Mouse (Mus musculus) liver, embryonic 11.5 days (tissue): ENCODE data around the gene Nfe2l1. TPM values are rescaled to one million over a fixed set of nuclear protein-coding genes. Genes with fewer than 3 reads are reported as not detected.
A peak's percentile ranks its signal among the peaks of the same experiment; 100 is the strongest.

Experiments
- ATAC-seq: fragments of 200-750 bp; cut with Nextera tagmentation; replicated peaks from 2 replicates; pipeline ENCODE4 v1.8.0; 2017; ENCODE audit warnings: moderate number of reproducible peaks, mild to moderate bottlenecking, moderate TSS enrichment, moderate library complexity; ENCODE audit not compliant: low FRiP score
- DNase-seq: peaks from one replicate; pipeline ENCODE4 v3.0.0-alpha.2; 2017; ENCODE audit warnings: low spot score
- H3K27ac ChIP-seq: fragments of 300-500 bp; sonication (generic); 2 replicates; pipeline ENCODE4 v1.5.1; 2014; ENCODE audit warnings: mild to moderate bottlenecking, low read depth, low read length, control low read depth
- H3K27me3 ChIP-seq: fragments of 300-500 bp; sonication (generic); replicated peaks from 2 replicates; pipeline ENCODE4 v1.6.1; 2014; ENCODE audit warnings: low read length, mixed read lengths; ENCODE audit not compliant: control insufficient read depth, insufficient read depth
- H3K36me3 ChIP-seq: fragments of 300-500 bp; sonication (generic); 2 replicates; pipeline ENCODE4 v1.6.1; 2014; ENCODE audit warnings: mild to moderate bottlenecking, low read length, moderate library complexity, mixed read lengths; ENCODE audit not compliant: control insufficient read depth, insufficient read depth
- H3K4me1 ChIP-seq: fragments of 300-500 bp; sonication (generic); replicated peaks from 2 replicates; pipeline ENCODE4 v1.6.1; 2014; ENCODE audit warnings: low read length, mixed read lengths; ENCODE audit not compliant: control insufficient read depth, insufficient read depth
- H3K4me2 ChIP-seq: fragments of 300-500 bp; sonication (generic); 2 replicates; pipeline ENCODE4 v1.6.1; 2014; ENCODE audit warnings: mild to moderate bottlenecking, control low read depth, moderate library complexity
- H3K4me3 ChIP-seq: fragments of 300-500 bp; sonication (generic); 2 replicates; pipeline ENCODE4 v1.5.1; 2014; ENCODE audit warnings: low read depth, low read length, control low read depth
- H3K9ac ChIP-seq: fragments of 300-500 bp; sonication (generic); 2 replicates; pipeline ENCODE4 v1.6.1; 2014; ENCODE audit warnings: low read depth, low read length, control low read depth
- H3K9me3 ChIP-seq: fragments of 300-500 bp; sonication (generic); 2 replicates; pipeline ENCODE4 v1.6.1; 2016; ENCODE audit warnings: low read length, inconsistent platforms, mixed read lengths; ENCODE audit not compliant: control insufficient read depth
- WGBS: fragments of 180-500 bp; shearing (Covaris S2); extraction: QIAGEN DNeasy Blood & Tissue Kit; methylation state at CpG from one replicate; pipeline ENCODE4 v1.1.7; 2014; 5-methylcytosine and 5-hydroxymethylcytosine counted together
- polyA plus RNA-seq: library from polyadenylated mRNA; unstranded; fragments of >200 nt; fragmentation: Nextera tagmentation; extraction: Ambion mirVana; gene quantifications from 2 replicates; pipeline ENCODE4 v1.2.1, GENCODE M21; 2014

Gene Nfe2l1
- polyA plus RNA-seq, 1 experiment from 2014 or later: 27.6 TPM

DNA sequence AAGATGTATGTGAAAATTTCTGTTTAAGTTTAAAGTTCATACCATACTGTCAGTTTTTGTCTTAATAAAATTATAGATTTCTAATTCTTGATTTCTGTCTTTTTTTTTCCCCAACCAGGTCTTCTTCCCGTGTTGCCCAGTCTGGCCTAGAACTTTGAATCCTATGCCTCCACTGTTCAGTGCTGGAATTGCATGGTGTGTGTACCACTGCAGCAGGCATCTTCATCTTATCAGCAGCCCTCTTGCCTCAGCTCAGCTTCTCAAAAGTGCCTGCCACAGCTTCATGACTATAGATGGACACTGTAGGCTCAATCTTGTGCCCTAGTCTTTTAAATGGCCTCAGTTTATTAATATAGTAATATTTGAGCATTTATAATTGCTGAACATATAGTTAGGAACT is 21.7 kb downstream of the Nfe2l1 start:
- H3K27ac ChIP-seq: no peak overlapping the region
- no peak for DNase-seq

DNA sequence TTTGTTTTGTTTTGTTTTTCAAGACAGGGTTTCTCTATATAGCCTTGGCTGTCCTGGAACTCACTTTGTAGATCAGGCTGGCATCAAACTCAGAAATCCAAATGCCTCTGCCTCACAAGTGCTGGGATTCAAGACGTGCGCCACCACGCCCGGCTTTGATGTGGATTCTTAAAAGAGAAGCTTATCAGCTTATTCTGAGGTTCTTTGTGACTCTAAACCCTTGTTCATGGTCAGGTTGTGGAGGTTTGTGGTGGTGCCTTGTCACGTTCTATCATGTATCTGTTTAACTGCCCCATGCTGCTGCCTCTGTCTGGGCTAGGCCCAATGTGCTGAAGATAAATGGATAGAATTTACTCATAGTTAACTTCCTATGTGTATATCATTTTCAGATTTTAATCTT is 24.2 kb downstream of the Nfe2l1 start:
- H3K36me3 ChIP-seq: peaks cover 51% of the 10 kb centered on the region
- no peak for DNase-seq
- 89% methylated on average over 5 of the region's 5 CpGs for WGBS

More for the DNA sequence above, 21.7 kb downstream of the Nfe2l1 start:
- WGBS: 35% methylated on average over 1 of the region's 1 CpGs
- no peak overlapping the region for H3K9ac ChIP-seq
- no peaks in the 10 kb centered on the region for H3K9me3 ChIP-seq
- H3K4me2 ChIP-seq: no peak overlapping the region
- peaks cover 38% of the 10 kb centered on the region for H3K36me3 ChIP-seq
- no peaks in the 10 kb centered on the region for H3K27me3 ChIP-seq
- no peaks in the 10 kb centered on the region for H3K4me1 ChIP-seq
- no peak; the same call in 1 of the 2 replicates for ATAC-seq
- H3K4me3 ChIP-seq: no peak overlapping the region

DNA sequence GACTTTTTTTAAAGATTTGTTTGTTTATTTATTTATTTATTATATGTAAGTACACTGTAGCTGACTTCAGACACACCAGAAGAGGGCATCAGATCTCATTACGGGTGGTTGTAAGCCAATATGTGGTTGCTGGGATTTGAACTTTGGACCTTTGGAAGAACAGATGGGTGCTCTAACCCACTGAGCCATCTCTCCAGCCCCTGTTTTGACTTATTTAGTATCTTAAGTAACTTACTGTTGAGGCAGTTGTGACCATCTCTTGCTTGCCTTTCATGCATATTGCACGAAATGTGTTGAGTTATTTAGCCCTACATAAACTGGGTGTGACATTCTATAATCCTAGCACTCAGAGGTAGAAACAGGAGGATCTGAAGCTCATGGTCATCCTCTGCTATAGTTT is 30.3 kb downstream of the Nfe2l1 start:
- Histone ChIP-seq H3K27ac (no peak overlapping the region), H3K4me3 (no peak overlapping the region), H3K36me3 (peaks cover 26% of the 10 kb centered on the region), H3K4me2 (no peak overlapping the region), H3K9me3 (no peaks in the 10 kb centered on the region), H3K27me3 (no peaks in the 10 kb centered on the region), H3K4me1 (no peaks in the 10 kb centered on the region), H3K9ac (no peak overlapping the region)
- ATAC-seq: no peak
- WGBS: 89% methylated on average over 2 of the region's 2 CpGs
- no peak for DNase-seq

More for the DNA sequence above, 24.2 kb downstream of the Nfe2l1 start:
- no peak overlapping the region for H3K4me3 ChIP-seq
- no peaks in the 10 kb centered on the region for H3K27me3 ChIP-seq
- no peak for ATAC-seq
- H3K9ac ChIP-seq: no peak overlapping the region
- H3K27ac ChIP-seq: no peak overlapping the region
- H3K9me3 ChIP-seq: no peaks in the 10 kb centered on the region
- H3K4me2 ChIP-seq: no peak overlapping the region
- no peaks in the 10 kb centered on the region for H3K4me1 ChIP-seq

DNA sequence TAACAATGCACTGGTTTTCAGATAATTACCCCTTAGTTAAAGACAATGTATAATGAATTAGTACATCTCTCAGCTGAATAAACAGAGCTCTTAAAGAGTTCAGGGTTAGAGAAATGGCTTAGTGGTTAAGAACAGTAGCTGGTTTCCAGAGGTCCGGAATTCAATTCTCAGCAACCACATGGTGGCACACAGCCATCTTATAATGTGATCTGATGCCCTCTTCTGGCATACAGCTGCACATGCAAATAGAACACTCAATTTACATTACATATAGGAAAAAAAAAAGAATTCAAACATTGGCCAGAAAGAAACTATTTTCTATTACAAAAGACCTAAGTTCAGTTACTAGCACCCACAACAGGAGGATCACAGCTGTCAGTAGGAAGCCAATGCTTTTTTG is 33.2 kb downstream of the Nfe2l1 start:
- H3K4me2 ChIP-seq: no peak overlapping the region
- no peaks in the 10 kb centered on the region for H3K27me3 ChIP-seq
- no peak overlapping the region for H3K4me3 ChIP-seq
- WGBS: 78% methylated on average over 1 of the region's 1 CpGs
- H3K9ac ChIP-seq: no peak overlapping the region
- peaks cover 4% of the 10 kb centered on the region; the same call in 1 of the 2 replicates for H3K4me1 ChIP-seq
- peaks cover 11% of the 10 kb centered on the region; the same call in 1 of the 2 replicates for H3K36me3 ChIP-seq
- H3K27ac ChIP-seq: no peak overlapping the region
- H3K9me3 ChIP-seq: no peaks in the 10 kb centered on the region
- no peak for DNase-seq
- no peak for ATAC-seq

DNA sequence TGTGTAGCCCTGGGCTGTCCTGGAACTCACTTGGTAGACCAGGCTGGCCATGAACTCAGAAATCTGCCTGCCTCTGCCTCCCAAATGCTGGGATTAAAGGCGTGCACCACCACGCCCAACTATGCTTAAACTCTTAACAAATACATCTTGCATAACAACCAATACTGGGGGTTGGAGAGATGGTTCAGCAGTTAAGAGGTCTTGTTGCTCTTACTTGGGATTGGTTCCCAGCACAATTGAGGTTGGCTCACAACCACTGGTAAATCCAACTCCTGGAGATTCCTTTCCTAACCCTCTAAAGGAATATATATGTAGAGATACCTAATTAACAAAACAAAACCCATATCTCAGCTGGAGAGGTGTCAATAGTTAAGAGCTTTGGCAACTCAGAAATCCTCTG is 33.7 kb downstream of the Nfe2l1 start:
- Histone ChIP-seq H3K9ac (no peak overlapping the region), H3K9me3 (no peaks in the 10 kb centered on the region), H3K27ac (no peak overlapping the region), H3K36me3 (peaks cover 9% of the 10 kb centered on the region; the same call in 1 of the 2 replicates), H3K4me3 (no peak overlapping the region), H3K4me2 (no peak overlapping the region), H3K27me3 (no peaks in the 10 kb centered on the region), H3K4me1 (peaks cover 5% of the 10 kb centered on the region; the same call in 1 of the 2 replicates)
- ATAC-seq: no peak
- WGBS: 92% methylated on average over 2 of the region's 2 CpGs
- no peak for DNase-seq

DNA sequence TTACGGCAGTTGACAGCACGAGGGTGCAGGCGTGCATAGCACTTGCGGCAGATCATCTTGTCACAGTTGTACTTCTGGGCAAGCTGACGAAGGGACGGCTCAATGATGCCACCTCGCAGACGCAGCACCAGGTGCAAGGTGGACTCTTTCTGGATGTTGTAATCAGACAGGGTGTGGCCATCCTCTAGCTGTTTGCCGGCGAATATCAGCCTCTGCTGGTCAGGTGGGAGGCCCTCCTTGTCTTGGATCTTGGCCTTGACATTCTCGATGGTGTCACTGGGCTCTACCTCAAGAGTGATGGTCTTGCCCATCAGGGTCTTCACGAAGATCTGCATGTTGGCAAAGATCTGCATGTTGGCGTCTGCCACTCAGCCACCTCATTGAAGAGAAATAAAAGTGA is 34.3 kb downstream of the Nfe2l1 start:
- H3K27me3 ChIP-seq: no peaks in the 10 kb centered on the region
- DNase-seq (no peak), ATAC-seq (no peak)
- peaks cover 11% of the 10 kb centered on the region for H3K4me1 ChIP-seq
- H3K4me2 ChIP-seq: no peak overlapping the region
- no peaks in the 10 kb centered on the region for H3K9me3 ChIP-seq
- peaks cover 9% of the 10 kb centered on the region; the same call in 1 of the 2 replicates for H3K36me3 ChIP-seq
- H3K9ac ChIP-seq: no peak overlapping the region
- H3K27ac ChIP-seq: no peak overlapping the region
- no peak overlapping the region for H3K4me3 ChIP-seq
- 86% methylated on average over 13 of the region's 13 CpGs for whole genome bisulfite sequencing

DNA sequence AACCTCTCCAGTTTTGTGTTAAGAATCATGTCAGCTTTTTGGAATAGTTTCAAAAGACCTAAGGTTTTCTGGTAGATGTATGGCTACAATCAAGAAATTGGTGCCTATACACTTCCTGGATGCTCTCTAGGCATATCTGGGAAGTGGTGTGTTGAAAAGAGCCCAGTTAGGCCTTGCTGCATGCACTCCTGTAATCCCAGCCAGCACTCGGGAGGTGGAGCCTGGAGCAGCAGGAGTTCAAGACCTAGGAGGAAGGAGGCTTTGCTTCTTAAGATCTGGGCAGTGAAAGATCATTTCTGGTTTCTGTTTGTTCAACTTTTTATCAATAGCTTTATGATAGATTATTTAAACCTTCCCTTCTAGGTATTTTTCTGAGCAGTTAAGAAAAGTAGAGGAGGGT is 39.1 kb downstream of the Nfe2l1 start:
- peaks cover 15% of the 10 kb centered on the region for H3K4me1 ChIP-seq
- ATAC-seq (no peak), DNase-seq (no peak)
- H3K9ac ChIP-seq: no peak overlapping the region; the same call in 1 of the 2 replicates
- peak overlapping the region; percentile 75 for H3K4me3 ChIP-seq
- H3K27me3 ChIP-seq: no peaks in the 10 kb centered on the region
- peak overlapping the region; percentile 95 for H3K4me2 ChIP-seq
- no peaks in the 10 kb centered on the region for H3K9me3 ChIP-seq
- peaks cover 4% of the 10 kb centered on the region; the same call in 1 of the 2 replicates for H3K36me3 ChIP-seq
- H3K27ac ChIP-seq: no peak overlapping the region
- 9% methylated on average over 1 of the region's 1 CpGs for WGBS

DNA sequence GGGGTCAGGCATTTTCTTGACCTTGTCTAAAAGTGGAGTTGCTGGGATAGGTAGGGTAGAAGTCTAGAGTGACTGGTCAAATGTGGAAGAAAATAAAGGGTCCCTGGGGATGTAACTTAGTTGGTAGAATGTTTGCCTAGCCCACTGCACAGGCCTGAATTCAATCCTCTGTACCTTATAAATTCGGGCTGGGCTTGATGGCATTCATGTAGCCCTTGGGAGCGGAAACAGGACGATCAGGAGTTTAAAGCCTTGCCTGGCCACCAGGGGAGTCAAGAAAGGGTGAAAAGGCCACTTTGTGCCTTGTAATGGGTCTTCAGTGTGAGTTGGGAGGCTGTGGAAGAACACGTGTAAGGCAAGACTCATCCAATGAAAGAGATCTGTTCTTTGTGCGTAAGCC is 39.8 kb downstream of the Nfe2l1 start:
- 8% methylated on average over 5 of the region's 5 CpGs for WGBS
- no peaks in the 10 kb centered on the region for H3K9me3 ChIP-seq
- peak overlapping the region; percentile 95 for H3K4me2 ChIP-seq
- H3K4me3 ChIP-seq: peak overlapping the region; percentile 75
- H3K27me3 ChIP-seq: no peaks in the 10 kb centered on the region
- no peak for DNase-seq
- H3K27ac ChIP-seq: peak overlapping the region; percentile 84; the same call in 1 of the 2 replicates
- H3K9ac ChIP-seq: peak overlapping the region; percentile 80
- H3K36me3 ChIP-seq: no peaks in the 10 kb centered on the region
- peaks cover 15% of the 10 kb centered on the region for H3K4me1 ChIP-seq
- no peak for ATAC-seq
